Mouse (Mus musculus) adrenal gland, postnatal 10 days (tissue): ENCODE results near the gene Wrap53. TPM values are rescaled to one million over a fixed set of nuclear protein-coding genes. Genes with fewer than 3 reads are reported as not detected.
"Not testable (repeated sequence)": the region's sequence is repeated elsewhere in the genome, so short reads cannot be mapped to it uniquely, and the experiment has no call there.

Experiments
- DNase-seq: peaks from one replicate; pipeline ENCODE4 v3.0.0; 2021; ENCODE audit warnings: mixed read lengths
- long read RNA-seq, 2 experiments: library from polyadenylated mRNA; stranded (forward); transcript quantifications; one replicate each; pipeline ENCODE4 v2.0.0; 2021
- total RNA-seq, 2 experiments: library from RNA; stranded (reverse); gene quantifications; 2 replicates each; pipeline ENCODE4 v1.2.3; 2021

The Wrap53 gene
- 10 to 100 TPM in 1 of 2 experiments, 1 to 10 TPM in 1; 8.1 to 12.5 TPM for total RNA-seq
- long read RNA-seq, experiment 1, transcript Wrap53-201 (10 exons, 1,891 nt): major isoform, 14 of 19 reads
- long read RNA-seq, experiment 1, partial matches to known transcripts: 4 of 19 reads
- long read RNA-seq, experiment 1, other reads (novel, unspliced or antisense): 1 of 19 reads
- long read RNA-seq, experiment 2, transcript Wrap53-201 (10 exons, 1,891 nt): major isoform, 7 of 10 reads
- long read RNA-seq, experiment 2, partial matches to known transcripts: 1 of 10 reads
- long read RNA-seq, experiment 2, other reads (novel, unspliced or antisense): 2 of 10 reads

DNA sequence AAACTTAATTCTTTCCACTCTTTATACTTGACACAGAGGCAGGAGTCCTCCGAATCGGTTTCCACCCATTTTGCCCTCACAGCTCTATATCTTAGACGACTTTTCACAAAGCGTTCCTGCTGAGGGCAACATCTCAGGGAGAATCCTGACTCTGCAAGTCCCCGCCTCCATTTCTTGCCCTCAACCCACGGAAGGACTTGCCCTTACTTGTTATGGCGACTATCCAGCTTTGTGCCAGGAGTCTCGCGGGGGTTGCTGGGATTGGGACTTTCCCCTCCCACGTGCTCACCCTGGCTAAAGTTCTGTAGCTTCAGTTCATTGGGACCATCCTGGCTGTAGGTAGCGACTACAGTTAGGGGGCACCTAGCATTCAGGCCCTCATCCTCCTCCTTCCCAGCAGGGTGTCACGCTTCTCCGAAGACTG lies at the start of gene Wrap53, which contains the start of gene Trp53:
TSS of gene Wrap53 (minus strand) at position 165 of the 424 bp plus-strand sequence.
TSS of gene Trp53 (plus strand) at position 269 of the 424 bp plus-strand sequence.
- peak; percentile 92 for DNase-seq

GRCm38 (mm10) chr11:69629802-69630201 lies 49.7 kb upstream of the Wrap53 start:
- DNase-seq: no peak

DNA sequence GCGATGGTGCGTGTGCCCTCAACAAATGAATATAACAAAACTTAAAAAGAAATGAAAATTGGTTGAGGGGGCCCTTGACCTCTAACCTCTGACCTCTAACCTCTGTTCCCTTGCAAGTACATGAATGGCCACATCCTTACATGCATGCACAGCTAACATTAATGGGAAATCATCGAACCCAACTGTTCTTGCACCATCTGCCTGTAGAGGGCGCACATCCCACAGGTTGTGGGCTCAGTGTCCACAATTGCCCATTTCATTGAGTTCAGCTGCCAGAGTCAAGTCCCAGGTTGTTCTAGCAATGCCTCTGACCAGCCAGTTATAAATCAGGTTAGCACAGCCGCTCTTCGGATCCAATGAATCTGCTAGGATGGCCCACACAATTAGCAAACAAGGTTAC lies 48.2 kb upstream of the Wrap53 start:
- DNase-seq: peak; percentile 86

GRCm38 (mm10) chr11:69624339-69624738 lies 44.3 kb upstream of the Wrap53 start:
- DNase-seq: not testable (repeated sequence)

GRCm38 (mm10) chr11:69623006-69623405 lies 43.0 kb upstream of the Wrap53 start:
- no peak for DNase-seq

DNA sequence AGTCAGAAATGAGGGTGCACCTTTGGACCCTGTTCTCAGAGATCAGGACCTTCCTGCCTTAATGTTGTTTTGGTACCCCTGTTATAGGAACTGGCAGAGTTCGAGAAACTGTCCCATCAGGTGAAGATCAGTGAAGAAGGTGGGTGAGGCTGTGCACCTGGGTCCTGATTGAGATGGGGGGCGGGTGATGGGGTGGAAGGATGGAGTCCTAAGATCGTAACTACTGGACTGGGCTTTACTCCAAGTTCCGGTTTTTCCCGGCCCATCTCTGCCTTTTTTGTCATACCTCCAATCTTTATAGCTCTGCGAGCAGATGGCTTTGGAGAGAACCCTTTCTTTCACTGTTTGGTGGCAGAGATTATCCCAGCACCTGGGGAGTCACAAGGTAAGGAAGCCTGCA lies 42.4 kb upstream of the Wrap53 start:
- DNase-seq: no peak

GRCm38 (mm10) chr11:69621571-69622268 lies 41.7 kb upstream of the Wrap53 start, which contains the start of gene Sat2:
Sat2 (plus strand) TSS chr11:69622024.
- DNase-seq: peak; percentile 74

DNA sequence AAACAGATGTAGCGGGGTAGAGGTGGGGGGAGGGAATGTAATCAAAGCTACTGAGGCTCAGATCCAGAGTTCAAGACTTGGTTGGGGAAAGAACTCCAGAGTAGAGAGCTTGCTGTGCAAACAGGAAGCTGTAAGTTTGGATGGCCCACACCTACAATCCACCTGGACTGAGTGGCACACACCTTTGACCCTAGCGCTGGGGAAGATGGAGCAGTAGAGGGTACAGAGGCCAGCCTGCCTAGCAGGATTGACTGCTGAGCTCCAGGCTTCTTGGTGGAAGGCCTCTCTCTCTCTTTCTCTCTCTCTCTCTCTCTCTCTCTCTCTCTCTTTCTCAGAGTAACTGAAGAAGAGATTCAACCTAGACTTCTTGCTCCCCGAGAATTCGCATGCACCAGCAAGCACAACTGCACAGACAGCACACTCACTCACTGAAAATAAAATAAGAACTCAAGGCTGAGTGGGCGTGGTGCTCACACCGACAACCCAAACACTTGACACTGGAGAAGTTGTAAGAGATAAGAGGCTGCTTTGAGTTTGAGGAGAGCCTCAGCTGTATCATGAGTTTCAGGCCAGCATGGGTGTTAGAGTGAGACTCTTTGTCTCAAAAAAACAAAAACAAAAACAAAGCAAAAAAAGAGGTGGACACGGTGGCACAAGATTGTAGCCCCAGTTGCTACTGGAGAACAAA lies 40.5 kb upstream of the Wrap53 start:
- DNase-seq: no peak

DNA sequence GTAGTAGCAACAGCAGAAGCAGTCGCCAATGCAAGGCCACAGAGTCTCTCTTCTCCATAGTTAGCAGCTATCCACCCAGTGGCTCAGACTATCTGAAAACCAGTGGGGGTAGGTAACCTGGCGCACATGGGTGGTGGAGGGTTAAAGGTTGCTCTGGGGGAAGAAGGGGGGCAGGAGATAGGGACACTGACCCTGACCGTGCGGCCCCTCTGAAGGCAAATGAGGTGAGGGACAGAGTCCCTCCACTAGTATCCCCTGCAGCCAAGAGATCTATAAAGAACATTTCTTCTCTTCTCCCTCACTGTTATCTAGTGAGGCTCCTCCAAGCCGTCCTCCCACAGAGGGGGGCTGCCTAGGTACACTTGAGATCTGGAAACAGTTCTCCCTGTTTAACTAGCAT lies 37.8 kb upstream of the Wrap53 start, which contains the start of gene Shbg:
TSS of gene Shbg (minus strand) at position 101 of the 400 bp plus-strand sequence.
- DNase-seq: no peak

GRCm38 (mm10) chr11:69616781-69617180 lies 36.7 kb upstream of the Wrap53 start:
- DNase-seq: no peak

DNA sequence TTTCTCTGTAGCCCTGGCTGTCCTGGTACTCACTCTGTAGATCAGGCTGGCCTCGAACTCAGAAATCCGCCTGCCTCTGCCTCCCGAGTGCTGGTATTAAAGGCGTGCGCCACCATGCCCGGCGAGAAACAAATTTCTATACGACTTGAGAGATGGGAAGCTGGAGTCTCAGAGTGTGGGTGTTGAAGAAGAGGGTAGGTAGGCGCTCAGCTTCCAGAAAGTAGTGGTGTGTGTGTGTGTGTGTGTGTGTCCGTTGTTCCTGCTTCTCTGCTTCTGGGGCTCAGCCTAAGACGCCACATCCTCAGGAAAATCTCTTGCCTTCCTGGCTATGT lies 34.2 kb upstream of the Wrap53 start:
- not testable (repeated sequence) for DNase-seq

GRCm38 (mm10) chr11:69613553-69614256 lies 33.6 kb upstream of the Wrap53 start:
- DNase-seq: peak; percentile 93

- DNase-seq: no peak
Observed at GRCm38 (mm10) chr11:69610899-69611298, 30.8 kb upstream of the Wrap53 start.

DNA sequence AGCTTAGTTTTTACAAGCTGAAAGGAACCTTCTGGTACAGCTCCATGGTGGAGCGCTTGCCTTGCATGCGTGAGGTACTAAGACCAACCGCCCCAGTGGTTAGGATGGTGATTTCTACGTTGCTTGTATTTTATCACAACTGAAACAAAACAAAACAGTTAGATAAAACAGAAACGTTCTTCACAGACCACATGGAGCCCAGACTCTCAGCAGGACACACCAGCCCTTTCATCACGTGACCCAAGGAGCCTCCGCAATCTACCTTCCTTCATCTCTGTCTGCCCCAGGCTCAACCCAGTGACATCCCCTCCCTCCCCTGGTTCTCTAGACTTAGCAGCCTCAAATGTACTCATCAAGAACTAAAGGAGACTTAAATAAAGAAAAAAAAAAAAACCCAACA lies 29.4 kb upstream of the Wrap53 start:
- no peak for DNase-seq

GRCm38 (mm10) chr11:69608525-69608924 lies 28.5 kb upstream of the Wrap53 start:
- DNase-seq: no peak

DNA sequence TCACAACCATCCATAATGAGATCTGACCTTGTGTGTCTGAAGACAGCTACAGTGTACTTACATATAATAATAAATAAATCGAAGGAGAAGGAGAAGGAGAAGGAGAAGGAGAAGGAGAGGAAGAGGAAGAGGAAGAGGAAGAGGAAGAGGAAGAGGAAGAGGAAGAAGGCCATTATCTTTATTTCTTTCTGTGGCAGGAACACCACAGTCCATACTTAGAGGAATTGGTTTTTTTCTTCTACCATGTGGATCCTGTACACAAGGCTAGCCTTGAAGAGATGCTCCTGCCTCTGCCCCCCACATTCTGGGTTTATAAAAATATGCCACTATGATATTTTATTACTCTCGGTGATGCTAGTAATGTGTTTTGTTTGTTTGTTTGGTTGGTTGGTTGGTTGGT lies 26.8 kb upstream of the Wrap53 start:
- no peak for DNase-seq

- DNase-seq: no peak
Observed at GRCm38 (mm10) chr11:69606491-69606795, 26.4 kb upstream of the Wrap53 start.

- DNase-seq: peak; percentile 86
Observed at GRCm38 (mm10) chr11:69605726-69606490, 25.9 kb upstream of the Wrap53 start, which contains the start of gene Atp1b2. Atp1b2 (minus strand) TSS chr11:69605942.

DNA sequence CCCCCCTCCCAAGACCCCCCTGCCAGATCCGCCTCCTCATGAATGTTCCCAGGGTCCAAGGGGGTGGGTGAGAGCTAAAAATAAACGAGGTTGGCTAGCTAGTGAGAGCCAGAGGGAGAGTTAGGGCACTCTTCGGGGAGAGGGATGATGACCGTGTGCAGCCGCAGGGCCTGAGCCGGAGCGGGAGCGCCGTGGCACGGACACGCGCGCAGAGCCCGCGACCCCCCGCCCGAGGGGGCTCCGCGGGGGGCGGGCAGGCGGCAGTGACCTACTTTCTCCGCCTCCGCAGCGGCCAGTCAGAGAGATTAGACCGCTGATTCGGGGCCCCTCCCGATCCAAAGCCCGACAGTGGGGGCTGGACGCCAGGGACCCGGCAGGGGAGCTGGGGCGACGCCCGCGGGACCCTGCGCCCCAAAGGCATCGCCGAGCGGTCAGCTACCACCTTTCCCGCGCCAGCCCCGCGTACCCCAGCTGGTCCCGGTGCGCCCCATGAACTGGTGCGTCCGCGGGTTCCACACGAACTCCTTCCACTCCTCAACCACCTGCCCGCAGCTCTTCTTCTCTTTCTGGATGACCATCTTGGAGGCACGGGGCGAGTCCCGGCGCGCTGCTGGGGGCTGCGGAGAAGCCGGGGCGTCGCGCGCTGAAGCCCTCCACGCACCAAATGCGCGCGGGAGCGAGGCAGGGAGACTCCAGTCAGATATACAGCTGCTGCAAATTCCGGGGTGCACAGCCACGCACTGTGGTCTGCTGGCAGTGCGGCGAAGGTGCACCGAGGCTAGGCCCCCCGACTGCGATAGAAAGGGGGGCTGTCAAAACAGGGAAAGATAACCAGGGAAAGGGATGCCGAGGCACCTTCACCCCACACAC lies 25.0 kb upstream of the Wrap53 start:
- peak; percentile 38 for DNase-seq

GRCm38 (mm10) chr11:69604347-69604746 lies 24.3 kb upstream of the Wrap53 start:
- DNase-seq: no peak

DNA sequence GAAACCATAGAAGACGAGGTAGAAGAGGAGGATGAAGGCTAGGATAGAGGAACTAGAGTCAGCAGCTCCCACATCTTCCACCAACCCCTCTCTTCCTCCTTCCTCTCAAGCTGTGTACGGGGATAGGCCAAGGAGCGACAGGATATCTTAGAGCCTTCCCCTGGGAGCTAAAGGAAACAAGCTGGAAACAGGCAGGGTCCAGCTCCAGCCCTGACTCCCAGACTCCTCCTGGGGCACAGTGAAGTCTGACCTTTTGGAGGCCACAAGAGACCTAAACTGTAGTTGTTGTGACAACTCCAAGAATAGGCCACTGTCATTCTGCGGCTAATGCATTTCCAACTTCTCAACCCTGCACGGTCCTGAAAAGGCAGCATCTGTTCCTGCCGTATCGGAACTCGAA lies 23.5 kb upstream of the Wrap53 start:
- DNase-seq: no peak
